In genomic region chr12:108396081-108396947, GRCm38 (mm10) we compare ENCODE assay signal across 7 mouse cellular contexts. TPM values are rescaled to one million over a fixed set of nuclear protein-coding genes. Genes with fewer than 3 reads are reported as not detected.
DNase-seq lines count a peak whose midpoint lies in the region; ATAC-seq and TF ChIP-seq lines count a peak whose summit lies in the region.

No protein-coding gene starts in this region.

- no peak overlapping the region for H3K27ac ChIP-seq in embryonic facial prominence, embryonic 15.5 days (replicated peaks)
- no peak overlapping the region for H3K27ac ChIP-seq in kidney, adult 2 months (ENCODE audit: insufficient read depth, low read depth, low read length)
- H3K27ac ChIP-seq in intestine, embryonic 15.5 days = no peak overlapping the region
- no peak overlapping the region for H3K27ac ChIP-seq in lung, postnatal 0 days (ENCODE audit: low read length)

- TF ChIP-seq CTCF in kidney, adult 2 months (conservative IDR thresholded peaks at IDR 0.05; ENCODE audit: insufficient read depth, insufficient read length, low read depth, low read length) = no peak
- no peak for TF ChIP-seq CTCF in lung, postnatal 0 days (IDR thresholded peaks at IDR 0.05)

- no peaks in the 10 kb centered on the region for H3K9me3 ChIP-seq in embryonic facial prominence, embryonic 15.5 days (replicated peaks)
- no peaks in the 10 kb centered on the region for H3K9me3 ChIP-seq in intestine, embryonic 15.5 days
- no peaks in the 10 kb centered on the region for H3K9me3 ChIP-seq in lung, postnatal 0 days (ENCODE audit: low read length)

- H3K9ac ChIP-seq in embryonic facial prominence, embryonic 15.5 days = no peak overlapping the region
- H3K9ac ChIP-seq in intestine, embryonic 15.5 days = no peak overlapping the region
- no peak overlapping the region for H3K9ac ChIP-seq in lung, postnatal 0 days (replicated peaks; ENCODE audit: low read depth)

- H3K36me3 ChIP-seq in embryonic facial prominence, embryonic 15.5 days = no peaks in the 10 kb centered on the region
- H3K36me3 ChIP-seq in kidney, adult 2 months (ENCODE audit: control insufficient read depth, insufficient read depth, low read length) = no peaks in the 10 kb centered on the region
- no peaks in the 10 kb centered on the region for H3K36me3 ChIP-seq in intestine, embryonic 15.5 days
- no peaks in the 10 kb centered on the region for H3K36me3 ChIP-seq in lung, postnatal 0 days (ENCODE audit: insufficient read depth, low read length)

- no peak overlapping the region for H3K4me2 ChIP-seq in embryonic facial prominence, embryonic 15.5 days (replicated peaks)
- H3K4me2 ChIP-seq in intestine, embryonic 15.5 days (replicated peaks) = no peak overlapping the region
- no peak overlapping the region for H3K4me2 ChIP-seq in lung, postnatal 0 days (replicated peaks; ENCODE audit: low read depth, low read length)

- WGBS in embryonic facial prominence, embryonic 15.5 days = 66% methylated on average over 11 of the region's 11 CpGs
- 77% methylated on average over 11 of the region's 11 CpGs for WGBS in kidney, adult 2 months
- 84% methylated on average over 11 of the region's 11 CpGs for WGBS in intestine, embryonic 15.5 days
- 89% methylated on average over 11 of the region's 11 CpGs for WGBS in lung, postnatal 0 days

- H3K27me3 ChIP-seq in embryonic facial prominence, embryonic 15.5 days = no peaks in the 10 kb centered on the region
- no peaks in the 10 kb centered on the region for H3K27me3 ChIP-seq in kidney, adult 2 months (replicated peaks; ENCODE audit: control insufficient read depth, insufficient read depth, low read length)
- H3K27me3 ChIP-seq in intestine, embryonic 15.5 days (replicated peaks) = no peaks in the 10 kb centered on the region
- no peaks in the 10 kb centered on the region for H3K27me3 ChIP-seq in lung, postnatal 0 days (replicated peaks; ENCODE audit: insufficient read depth, low read length)

- intact Hi-C loops in left cerebral cortex, postnatal 4 days (cut with DNase I) = no loop called here

- no peak for TF ChIP-seq EP300 in lung, postnatal 0 days (IDR thresholded peaks at IDR 0.05)

- H3K4me3 ChIP-seq in embryonic facial prominence, embryonic 15.5 days (replicated peaks) = no peak overlapping the region
- no peak overlapping the region for H3K4me3 ChIP-seq in kidney, adult 2 months (ENCODE audit: insufficient read depth, low read depth, low read length)
- no peak overlapping the region for H3K4me3 ChIP-seq in intestine, embryonic 15.5 days (replicated peaks)
- no peak overlapping the region for H3K4me3 ChIP-seq in lung, postnatal 0 days (ENCODE audit: low read depth, low read length)

- H3K4me1 ChIP-seq in embryonic facial prominence, embryonic 15.5 days = peaks cover 10% of the 10 kb centered on the region; the same call in 1 of the 2 replicates
- H3K4me1 ChIP-seq in kidney, adult 2 months (ENCODE audit: control insufficient read depth, insufficient read depth, low read length) = peaks cover 4% of the 10 kb centered on the region; the same call in 1 of the 2 replicates
- peaks cover 17% of the 10 kb centered on the region for H3K4me1 ChIP-seq in intestine, embryonic 15.5 days (replicated peaks)
- peaks cover 7% of the 10 kb centered on the region; the same call in 1 of the 2 replicates for H3K4me1 ChIP-seq in lung, postnatal 0 days (ENCODE audit: insufficient read depth, low read depth, low read length)

- ATAC-seq in embryonic facial prominence, embryonic 15.5 days (ENCODE audit: insufficient number of reproducible peaks, low FRiP score, low TSS enrichment, low read depth) = peak; percentile 47; the same call in 1 of the 2 replicates
- ATAC-seq in intestine, embryonic 15.5 days = no peak
- ATAC-seq in lung, postnatal 0 days = no peak

- DNase-seq in adrenal gland, postnatal 10 days = peak; percentile 42
- peak; percentile 75 for DNase-seq in kidney, adult 2 months
- peak; percentile 88 for DNase-seq in left cerebral cortex, postnatal 4 days
- no peak for DNase-seq in lung, postnatal 0 days (ENCODE audit: low spot score)
- no peak for DNase-seq in cerebellum, adult 9-11 months

- TF ChIP-seq POLR2A in kidney, adult 2 months (IDR thresholded peaks at IDR 0.05; ENCODE audit: low read depth, low read length) = no peak

RNA-seq across cellular contexts. Expression of gene Eml1, which starts 25.6 kb away (rescaled TPM):
- 10 to 100 TPM; 32.8 to 36.7 TPM for total RNA-seq in adrenal gland, postnatal 10 days (2021)
- 58.2 and 64.7 TPM in 2 replicates for polyA plus RNA-seq in embryonic facial prominence, embryonic 15.5 days (2015; fragmentation: Nextera tagmentation; extraction: Ambion mirVana)
- polyA plus RNA-seq in kidney, adult 2 months (2012; rRNA removed) = 14.2 TPM in 2 replicates
- 10 to 100 TPM; 93.3 to 99.0 TPM for total RNA-seq in left cerebral cortex, postnatal 4 days (2021)
- 63.7 and 67.0 TPM in 2 replicates for polyA plus RNA-seq in intestine, embryonic 15.5 days (2015; fragmentation: Nextera tagmentation; extraction: Ambion mirVana)
- polyA plus RNA-seq in lung, postnatal 0 days (2015; fragmentation: Nextera tagmentation; extraction: Ambion mirVana) = 55.0 and 68.7 TPM in 2 replicates

Comparison
In these comparisons a context has a peak if more than half of its experiments do, and no peak if none do; other contexts are left out.
1. DNase-seq: peak in adrenal gland, postnatal 10 days (single experiment), kidney, adult 2 months (single experiment) and left cerebral cortex, postnatal 4 days (single experiment); none in lung, postnatal 0 days (single experiment) and cerebellum, adult 9-11 months (single experiment).